Mouse (Mus musculus): ENCODE measurements around the gene Slamf1. TPM values are rescaled to one million over a fixed set of nuclear protein-coding genes. Genes with fewer than 3 reads are reported as not detected.

Gene Slamf1
- 0.18 and 0.19 TPM in 2 replicates for polyA plus RNA-seq (2016; fragmentation: Nextera tagmentation; extraction: Ambion mirVana)

DNA sequence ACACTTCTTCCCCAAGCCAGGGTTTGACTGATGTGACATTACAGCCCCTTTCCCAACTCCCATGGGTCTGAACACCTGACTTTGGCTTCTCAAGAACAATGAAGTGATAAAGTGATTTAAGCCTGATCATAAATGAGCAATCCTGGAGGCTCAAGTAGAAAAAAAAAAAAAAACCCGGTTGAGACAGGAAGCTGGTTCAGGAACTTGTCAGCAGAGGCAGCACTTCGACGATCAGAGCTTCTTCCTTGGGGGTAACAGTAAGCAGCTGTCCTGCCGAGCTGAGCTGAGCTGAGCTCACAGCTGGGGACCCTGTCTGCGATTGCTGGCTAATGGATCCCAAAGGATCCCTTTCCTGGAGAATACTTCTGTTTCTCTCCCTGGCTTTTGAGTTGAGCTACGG lies at the start of gene Slamf1:
Slamf1 (plus strand) TSS at position 230 of the 400 bp plus-strand sequence.
- 39% methylated on average over 6 of the region's 6 CpGs for WGBS
- Histone ChIP-seq H3K27ac (no peak within 1 kb of the TSS), H3K4me1 (no peaks in the 10 kb centered on the region), H3K36me3 (replicated peaks) (no peaks in the 10 kb centered on the region), H3K4me3 (no peak within 1 kb of the TSS), H3K9me3 (no peaks in the 10 kb centered on the region), H3K27me3 (ENCODE audit: poor library complexity, severe bottlenecking) (no peaks in the 10 kb centered on the region)
- DNase-seq (ENCODE audit: extremely low spot score, low spot score): no peak

DNA sequence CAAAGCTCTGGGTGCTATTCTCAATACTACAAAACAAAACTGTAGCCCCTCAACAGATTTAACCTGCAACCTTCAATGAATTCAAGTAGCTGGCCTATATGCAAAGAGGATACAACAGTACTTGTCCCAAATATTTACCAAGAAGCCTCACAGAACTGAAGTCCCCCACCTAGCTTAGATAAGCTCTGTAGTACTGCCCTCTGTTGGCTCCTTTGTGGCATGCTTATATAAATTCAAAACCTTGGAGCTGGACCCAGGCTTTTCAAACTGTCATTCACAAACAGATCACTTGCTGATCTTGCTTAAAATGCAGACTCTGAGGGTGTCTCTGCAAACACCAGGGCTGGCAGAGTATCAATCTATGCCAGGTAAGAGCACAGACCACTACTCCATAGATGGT lies 35.7 kb upstream of the Slamf1 start:
- DNase-seq (ENCODE audit: extremely low spot score, low spot score): no peak

DNA sequence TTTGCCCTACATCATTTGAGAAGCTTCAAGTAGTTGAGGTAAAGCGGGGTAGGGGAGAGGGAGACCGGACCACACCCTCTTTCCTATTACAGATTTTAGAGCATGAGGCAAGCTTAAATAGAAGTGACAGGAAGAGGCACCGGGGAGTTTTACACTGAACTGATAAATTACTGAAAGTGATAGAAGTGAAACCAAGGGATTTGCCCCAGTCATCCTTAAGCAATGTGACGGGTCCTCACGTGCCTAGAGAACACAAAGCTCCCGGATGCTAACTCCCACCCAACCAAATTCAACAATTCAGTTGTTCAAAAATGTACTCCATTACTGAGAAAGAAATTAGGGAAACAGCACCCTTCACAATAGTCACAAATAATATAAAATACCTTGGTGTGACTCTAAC lies 32.0 kb upstream of the Slamf1 start:
- Histone ChIP-seq H3K4me1 (no peaks in the 10 kb centered on the region), H3K36me3 (replicated peaks) (no peaks in the 10 kb centered on the region), H3K27ac (no peak overlapping the region), H3K9me3 (no peaks in the 10 kb centered on the region), H3K27me3 (ENCODE audit: poor library complexity, severe bottlenecking) (no peaks in the 10 kb centered on the region), H3K4me3 (no peak overlapping the region)
- no peak for DNase-seq (ENCODE audit: extremely low spot score, low spot score)
- WGBS: 92% methylated on average over 6 of the region's 6 CpGs

More for the DNA sequence above, 35.7 kb upstream of the Slamf1 start:
- H3K27ac ChIP-seq: no peak overlapping the region
- no peaks in the 10 kb centered on the region for H3K4me1 ChIP-seq
- peaks cover 16% of the 10 kb centered on the region for H3K9me3 ChIP-seq
- no peaks in the 10 kb centered on the region for H3K27me3 ChIP-seq (ENCODE audit: poor library complexity, severe bottlenecking)
- H3K36me3 ChIP-seq (replicated peaks): no peaks in the 10 kb centered on the region
- H3K4me3 ChIP-seq: no peak overlapping the region

DNA sequence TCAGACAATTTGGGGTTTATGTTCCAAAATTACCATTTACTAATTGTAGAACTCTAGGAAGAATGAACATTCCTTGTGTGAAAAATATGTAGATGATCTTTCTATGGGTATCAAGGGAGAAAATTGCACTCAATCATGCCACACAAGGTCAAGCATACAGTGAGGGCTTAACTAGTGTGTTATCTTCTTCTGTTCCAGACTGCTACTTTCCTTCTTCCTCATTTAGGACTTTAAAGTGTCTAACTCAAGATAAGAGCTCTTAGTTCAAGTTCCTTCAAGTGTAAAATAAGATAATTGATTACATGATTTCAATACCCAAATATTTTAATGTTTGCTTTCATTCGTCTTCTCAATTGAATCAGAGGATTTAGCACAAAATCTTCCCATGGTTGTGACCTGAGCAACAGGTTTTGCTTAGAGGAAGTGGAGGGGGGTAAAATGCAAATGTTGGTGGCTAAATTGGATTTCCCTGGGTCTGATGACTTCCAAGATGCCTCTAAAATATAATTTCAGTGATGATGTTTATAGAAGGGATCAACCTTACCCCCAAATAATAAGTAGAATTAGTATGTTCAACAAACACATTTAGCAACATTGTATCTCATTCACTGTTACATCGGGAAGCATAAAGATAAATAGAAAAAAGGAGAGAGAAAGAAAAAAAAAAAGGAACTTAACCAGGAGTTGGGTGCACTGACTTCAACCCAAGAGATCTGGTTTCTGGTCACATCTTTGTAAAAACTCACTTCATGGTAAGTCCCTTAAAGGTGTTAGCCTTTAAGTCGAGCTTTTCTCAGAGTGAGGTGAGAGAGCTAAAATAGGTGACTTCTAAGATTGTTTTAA lies 18.6 kb upstream of the Slamf1 start:
- Histone ChIP-seq H3K4me1 (no peaks in the 10 kb centered on the region), H3K9me3 (no peaks in the 10 kb centered on the region), H3K27ac (no peak overlapping the region), H3K4me3 (no peak overlapping the region), H3K36me3 (replicated peaks) (no peaks in the 10 kb centered on the region), H3K27me3 (ENCODE audit: poor library complexity, severe bottlenecking) (no peaks in the 10 kb centered on the region)
- DNase-seq (ENCODE audit: extremely low spot score, low spot score): no peak
- WGBS: 85% methylated on average over 3 of the region's 3 CpGs

- Histone ChIP-seq H3K27me3 (ENCODE audit: poor library complexity, severe bottlenecking) (no peaks in the 10 kb centered on the region), H3K9me3 (no peaks in the 10 kb centered on the region), H3K4me3 (no peak overlapping the region), H3K36me3 (replicated peaks) (no peaks in the 10 kb centered on the region), H3K27ac (no peak overlapping the region), H3K4me1 (no peaks in the 10 kb centered on the region)
- DNase-seq (ENCODE audit: extremely low spot score, low spot score): no peak
- 81% methylated on average over 5 of the region's 5 CpGs for WGBS
Observed at GRCm38 (mm10) chr1:171761853-171762448, 5.0 kb upstream of the Slamf1 start.

- no peaks in the 10 kb centered on the region for H3K27me3 ChIP-seq (ENCODE audit: poor library complexity, severe bottlenecking)
- no peaks in the 10 kb centered on the region for H3K9me3 ChIP-seq
- 85% methylated on average over 6 of the region's 6 CpGs for WGBS
- no peak overlapping the region for H3K4me3 ChIP-seq
- no peak overlapping the region for H3K27ac ChIP-seq
- 0 out of 2 replicates have a peak, but pooled peaks cover 4% of the 10 kb centered on the region for H3K4me1 ChIP-seq
- no peaks in the 10 kb centered on the region for H3K36me3 ChIP-seq (replicated peaks)
- DNase-seq (ENCODE audit: extremely low spot score, low spot score): no peak
Observed at GRCm38 (mm10) chr1:171770996-171771395, 4.1 kb downstream of the Slamf1 start.

- H3K9me3 ChIP-seq: no peaks in the 10 kb centered on the region
- H3K27ac ChIP-seq: no peak overlapping the region
- H3K27me3 ChIP-seq (ENCODE audit: poor library complexity, severe bottlenecking): no peaks in the 10 kb centered on the region
- H3K4me3 ChIP-seq: no peak overlapping the region
- DNase-seq (ENCODE audit: extremely low spot score, low spot score): no peak
- H3K36me3 ChIP-seq (replicated peaks): no peaks in the 10 kb centered on the region
- WGBS: 89% methylated on average over 8 of the region's 8 CpGs
- 0 out of 2 replicates have a peak, but pooled peaks cover 4% of the 10 kb centered on the region for H3K4me1 ChIP-seq
Observed at GRCm38 (mm10) chr1:171772121-171772735, 5.3 kb downstream of the Slamf1 start.

DNA sequence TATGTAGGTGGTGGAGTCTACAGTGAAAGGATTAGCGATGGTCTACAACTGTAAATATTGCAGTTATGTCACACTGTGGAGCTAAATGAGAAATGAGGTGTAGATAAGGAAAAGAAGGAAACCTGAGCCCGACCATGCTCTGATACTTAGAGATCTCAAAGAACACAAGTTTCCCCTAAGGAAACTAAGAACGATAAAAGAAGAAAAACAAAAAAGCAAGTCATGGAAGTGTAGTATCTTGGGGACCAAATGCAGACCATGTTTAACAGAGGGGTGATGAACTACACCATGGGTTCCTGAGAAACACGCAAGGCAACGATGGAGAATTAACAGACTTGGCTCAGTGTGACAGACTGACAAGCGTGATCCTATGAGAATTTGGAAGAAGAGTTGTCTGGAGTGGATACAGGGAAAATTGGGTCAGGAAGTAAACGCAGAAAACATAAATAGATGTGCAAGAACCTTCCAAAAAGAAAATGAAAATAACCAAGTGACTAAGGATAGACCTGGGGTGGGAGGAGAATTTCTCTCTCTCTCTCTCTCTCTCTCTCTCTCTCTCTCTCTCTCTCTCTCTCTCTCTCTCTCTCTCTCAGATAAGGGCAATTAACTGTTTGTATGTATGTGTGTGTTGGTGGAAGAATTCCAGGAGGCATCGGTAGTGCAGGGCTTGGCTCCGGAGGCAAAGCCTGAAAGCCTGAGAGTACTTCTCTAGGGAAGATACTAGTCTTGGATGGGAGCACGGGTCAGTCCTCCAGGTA lies 6.5 kb downstream of the Slamf1 start:
- no peak overlapping the region for H3K27ac ChIP-seq
- no peaks in the 10 kb centered on the region for H3K27me3 ChIP-seq (ENCODE audit: poor library complexity, severe bottlenecking)
- 93% methylated on average over 10 of the region's 10 CpGs for WGBS
- no peak for DNase-seq (ENCODE audit: extremely low spot score, low spot score)
- no peak overlapping the region for H3K4me3 ChIP-seq
- no peaks in the 10 kb centered on the region for H3K9me3 ChIP-seq
- H3K4me1 ChIP-seq: 0 out of 2 replicates have a peak, but pooled peaks cover 4% of the 10 kb centered on the region
- H3K36me3 ChIP-seq (replicated peaks): no peaks in the 10 kb centered on the region

DNA sequence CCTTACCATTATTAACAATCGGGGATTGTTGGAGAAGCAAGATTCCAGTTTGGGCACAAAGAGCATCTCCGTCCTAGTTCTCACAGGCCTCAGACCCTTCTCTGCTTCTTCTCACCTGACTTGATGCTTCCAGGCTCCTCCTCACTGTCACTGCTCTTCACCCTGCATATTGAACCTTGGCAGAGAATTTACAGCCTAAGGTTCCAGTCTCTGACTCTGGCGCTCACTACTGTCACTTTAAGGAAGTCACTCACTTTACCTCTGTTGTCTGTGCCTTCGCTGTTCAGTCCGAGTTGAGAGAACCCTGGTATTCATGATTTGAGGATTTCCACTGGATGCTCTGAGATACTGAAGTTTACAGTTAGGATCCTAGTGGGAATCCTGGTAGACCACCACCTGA lies 7.3 kb downstream of the Slamf1 start:
- H3K27me3 ChIP-seq (ENCODE audit: poor library complexity, severe bottlenecking): no peaks in the 10 kb centered on the region
- H3K4me1 ChIP-seq: 0 out of 2 replicates have a peak, but pooled peaks cover 4% of the 10 kb centered on the region
- 81% methylated on average over 5 of the region's 5 CpGs for WGBS
- no peak for DNase-seq (ENCODE audit: extremely low spot score, low spot score)
- H3K36me3 ChIP-seq (replicated peaks): no peaks in the 10 kb centered on the region
- H3K4me3 ChIP-seq: no peak overlapping the region
- no peaks in the 10 kb centered on the region for H3K9me3 ChIP-seq
- no peak overlapping the region for H3K27ac ChIP-seq

GRCm38 (mm10) chr1:171774678-171775077 lies 7.8 kb downstream of the Slamf1 start:
- no peak overlapping the region for H3K4me3 ChIP-seq
- no peak overlapping the region for H3K27ac ChIP-seq
- WGBS: 76% methylated on average over 11 of the region's 11 CpGs
- no peaks in the 10 kb centered on the region for H3K36me3 ChIP-seq (replicated peaks)
- H3K27me3 ChIP-seq (ENCODE audit: poor library complexity, severe bottlenecking): no peaks in the 10 kb centered on the region
- H3K9me3 ChIP-seq: no peaks in the 10 kb centered on the region
- DNase-seq (ENCODE audit: extremely low spot score, low spot score): no peak
- H3K4me1 ChIP-seq: 0 out of 2 replicates have a peak, but pooled peaks cover 4% of the 10 kb centered on the region

GRCm38 (mm10) chr1:171775781-171776180 lies 8.9 kb downstream of the Slamf1 start:
- Histone ChIP-seq H3K27me3 (ENCODE audit: poor library complexity, severe bottlenecking) (no peaks in the 10 kb centered on the region), H3K9me3 (no peaks in the 10 kb centered on the region), H3K27ac (no peak overlapping the region), H3K4me1 (0 out of 2 replicates have a peak, but pooled peaks cover 4% of the 10 kb centered on the region), H3K4me3 (no peak overlapping the region), H3K36me3 (replicated peaks) (no peaks in the 10 kb centered on the region)
- WGBS: 89% methylated on average over 4 of the region's 4 CpGs
- DNase-seq (ENCODE audit: extremely low spot score, low spot score): no peak

- Histone ChIP-seq H3K36me3 (replicated peaks) (no peaks in the 10 kb centered on the region), H3K9me3 (no peaks in the 10 kb centered on the region), H3K4me1 (0 out of 2 replicates have a peak, but pooled peaks cover 4% of the 10 kb centered on the region), H3K27me3 (ENCODE audit: poor library complexity, severe bottlenecking) (no peaks in the 10 kb centered on the region), H3K27ac (no peak overlapping the region), H3K4me3 (no peak overlapping the region)
- DNase-seq (ENCODE audit: extremely low spot score, low spot score): no peak
- 80% methylated on average over 7 of the region's 7 CpGs for WGBS
Observed at GRCm38 (mm10) chr1:171777026-171777425, 10.1 kb downstream of the Slamf1 start.
